In the genomic region with DNA sequence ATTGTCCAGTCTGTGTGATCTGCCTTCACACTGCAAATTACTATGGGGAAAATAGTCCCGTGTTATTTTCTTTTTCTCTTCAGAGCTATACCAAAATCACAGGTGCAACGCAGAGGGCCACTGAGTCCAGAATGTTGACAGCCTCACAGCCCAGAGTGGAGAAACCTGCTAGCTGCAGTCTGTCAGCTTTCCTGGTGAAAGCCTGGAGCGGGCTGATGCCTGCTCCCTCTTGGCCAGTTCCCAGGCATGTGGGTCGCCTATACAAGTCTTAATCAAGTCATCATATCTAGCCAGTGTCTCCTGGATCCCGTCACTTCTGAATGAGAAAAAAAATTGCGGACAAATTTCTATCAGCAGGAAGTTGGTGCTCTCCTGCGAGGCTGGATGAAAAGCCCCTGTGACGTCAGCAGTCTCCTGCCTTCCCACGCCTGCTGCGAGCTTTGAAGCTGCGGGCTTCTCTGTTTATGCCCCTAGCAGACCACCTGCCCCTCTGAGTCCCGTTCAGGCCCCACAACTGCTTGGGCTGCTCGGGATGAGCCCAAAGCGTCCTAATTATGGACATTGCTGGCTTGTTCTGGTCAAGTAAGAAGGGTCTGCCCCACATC, we compare ENCODE assay signal across 7 mouse cellular contexts.
DNase-seq lines count a peak whose midpoint lies in the region; ATAC-seq and TF ChIP-seq lines count a peak whose summit lies in the region.

No protein-coding gene starts in this region.

- H3K9ac ChIP-seq in lung, embryonic 15.5 days = no peak overlapping the region
- peak overlapping the region; percentile 8; the same call in 1 of the 2 replicates for H3K9ac ChIP-seq in forebrain, embryonic 15.5 days (replicated peaks)
- no peak overlapping the region for H3K9ac ChIP-seq in liver, embryonic 13.5 days

- H3K27ac ChIP-seq in lung, embryonic 15.5 days = no peak overlapping the region
- H3K27ac ChIP-seq in forebrain, embryonic 15.5 days (replicated peaks) = no peak overlapping the region
- H3K27ac ChIP-seq in liver, embryonic 13.5 days = no peak overlapping the region
- H3K27ac ChIP-seq in cerebellum, adult 2 months (ENCODE audit: insufficient read depth, low read length) = no peak overlapping the region

- no peak for TF ChIP-seq CTCF in cerebellum, adult 2 months (IDR thresholded peaks at IDR 0.05; ENCODE audit: borderline replicate concordance, insufficient read depth, low read depth, low read length)

- no peaks in the 10 kb centered on the region for H3K36me3 ChIP-seq in lung, embryonic 15.5 days
- no peaks in the 10 kb centered on the region for H3K36me3 ChIP-seq in forebrain, embryonic 15.5 days
- no peaks in the 10 kb centered on the region for H3K36me3 ChIP-seq in liver, embryonic 13.5 days

- WGBS in lung, embryonic 15.5 days = 15% methylated on average over 14 of the region's 14 CpGs
- 2% methylated on average over 14 of the region's 14 CpGs for WGBS in forebrain, embryonic 15.5 days
- 28% methylated on average over 14 of the region's 14 CpGs for WGBS in liver, embryonic 13.5 days (ENCODE audit: insufficient replicate concordance)
- 13% methylated on average over 14 of the region's 14 CpGs for WGBS in cerebellum, adult 2 months

- H3K4me1 ChIP-seq in lung, embryonic 15.5 days = peaks cover 23% of the 10 kb centered on the region
- H3K4me1 ChIP-seq in forebrain, embryonic 15.5 days = peaks cover 35% of the 10 kb centered on the region
- peaks cover 44% of the 10 kb centered on the region for H3K4me1 ChIP-seq in liver, embryonic 13.5 days (replicated peaks)
- no peaks in the 10 kb centered on the region for H3K4me1 ChIP-seq in cerebellum, adult 2 months (ENCODE audit: control insufficient read depth, insufficient read depth, low read length)

- H3K4me3 ChIP-seq in lung, embryonic 15.5 days = no peak overlapping the region
- peak overlapping the region; percentile 21 for H3K4me3 ChIP-seq in forebrain, embryonic 15.5 days
- H3K4me3 ChIP-seq in liver, embryonic 13.5 days (replicated peaks) = no peak overlapping the region
- H3K4me3 ChIP-seq in cerebellum, adult 2 months (replicated peaks; ENCODE audit: insufficient read depth, low read depth, low read length) = no peak overlapping the region

- no peak for ATAC-seq in lung, embryonic 15.5 days (ENCODE audit: borderline replicate concordance, extremely low read depth, low FRiP score, low TSS enrichment)
- peak; percentile 59 for ATAC-seq in forebrain, embryonic 15.5 days (replicated peaks)
- ATAC-seq in liver, embryonic 13.5 days (ENCODE audit: low read depth) = no peak

- peak overlapping the region; percentile 35 for H3K4me2 ChIP-seq in lung, embryonic 15.5 days
- peak overlapping the region; percentile 50 for H3K4me2 ChIP-seq in forebrain, embryonic 15.5 days (replicated peaks)
- H3K4me2 ChIP-seq in liver, embryonic 13.5 days = peak overlapping the region; percentile 12; the same call in 1 of the 2 replicates

- DNase-seq in lung, adult 18-20 months = no peak
- no peak for DNase-seq in liver, embryonic 13.5 days
- DNase-seq in thymus, adult 18-20 months = peak; percentile 13 to 25
- no peak for DNase-seq in cerebellum, adult 9-11 months
- no peak for DNase-seq in cerebellum, adult 2 months

- TF ChIP-seq POLR2A in cerebellum, adult 2 months (IDR thresholded peaks at IDR 0.05; ENCODE audit: borderline replicate concordance, insufficient read depth, low read length) = no peak

- no peaks in the 10 kb centered on the region for H3K9me3 ChIP-seq in lung, embryonic 15.5 days
- no peaks in the 10 kb centered on the region for H3K9me3 ChIP-seq in forebrain, embryonic 15.5 days
- no peaks in the 10 kb centered on the region for H3K9me3 ChIP-seq in liver, embryonic 13.5 days (replicated peaks)

- no peaks in the 10 kb centered on the region for H3K27me3 ChIP-seq in lung, embryonic 15.5 days
- peaks cover 4% of the 10 kb centered on the region; the same call in 1 of the 2 replicates for H3K27me3 ChIP-seq in forebrain, embryonic 15.5 days
- H3K27me3 ChIP-seq in liver, embryonic 13.5 days = no peaks in the 10 kb centered on the region
- H3K27me3 ChIP-seq in cerebellum, adult 2 months (ENCODE audit: control insufficient read depth, insufficient read depth, low read length) = no peaks in the 10 kb centered on the region; the same call in 1 of the 2 replicates

Comparison
In these comparisons a context has a peak if more than half of its experiments do, and no peak if none do; other contexts are left out.
1. DNase-seq: peak in thymus, adult 18-20 months (2 of 2); none in lung, adult 18-20 months (0 of 2), liver, embryonic 13.5 days (single experiment), cerebellum, adult 9-11 months (single experiment) and cerebellum, adult 2 months (0 of 2).
2. Peak in every context shown above with its lines, with median percentiles within 50 percentile points of each other: H3K4me2 ChIP-seq.